Mouse (Mus musculus): ENCODE results near the gene Dynlt1c. TPM values are rescaled to one million over a fixed set of nuclear protein-coding genes. Genes with fewer than 3 reads are reported as not detected.
"Not testable (repeated sequence)": the region's sequence is repeated elsewhere in the genome, so short reads cannot be mapped to it uniquely, and the experiment has no call there.

Gene Dynlt1c
- polyA plus RNA-seq (2015; fragmentation: Nextera tagmentation; extraction: Ambion mirVana) = 38.4 and 47.6 TPM in 2 replicates

DNA sequence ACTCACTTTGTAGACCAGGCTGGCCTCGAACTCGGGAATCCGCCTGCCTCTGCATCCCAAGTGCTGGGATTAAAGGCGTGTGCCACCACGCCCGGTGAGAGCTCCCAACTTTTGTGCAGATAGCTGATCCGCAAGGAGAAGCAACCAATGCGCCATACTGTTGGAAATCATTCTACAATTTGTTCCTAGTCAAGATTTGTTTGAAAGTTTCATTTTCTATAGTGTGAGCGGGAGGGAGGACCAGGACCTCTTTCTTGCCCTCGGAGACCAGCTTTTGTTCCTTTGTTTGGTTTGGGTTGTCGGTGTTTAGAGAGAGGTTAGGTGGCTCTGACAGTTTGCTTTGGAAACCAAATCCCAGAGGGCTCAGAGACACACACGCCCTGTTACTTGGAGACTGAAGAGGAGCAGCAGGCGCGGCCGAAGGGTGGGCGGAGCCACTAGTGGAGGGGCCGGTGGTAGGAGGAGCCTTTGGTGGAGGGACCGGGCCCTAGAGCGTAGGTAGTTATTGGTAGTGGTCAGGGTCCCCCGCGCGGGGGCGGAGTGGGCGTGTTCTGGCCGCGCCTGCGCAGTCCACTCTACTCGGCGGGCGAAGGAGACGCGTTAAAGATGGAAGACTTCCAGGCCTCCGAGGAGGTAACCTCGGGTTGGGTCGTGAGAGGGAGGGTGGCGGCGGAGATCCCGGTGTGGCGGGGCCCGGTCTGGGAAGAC lies at the start of gene Dynlt1c:
TSS of gene Dynlt1c (plus strand) at position 468 of the 708 bp plus-strand sequence.
- H3K27me3 ChIP-seq (ENCODE audit: insufficient read depth, low read length); H3K4me1 ChIP-seq (ENCODE audit: insufficient read depth, low read length); H3K27ac ChIP-seq (ENCODE audit: low read length); H3K9me3 ChIP-seq (ENCODE audit: low read length); H3K36me3 ChIP-seq (ENCODE audit: insufficient read depth, low read length): not testable (repeated sequence)
- Histone ChIP-seq H3K4me2 (replicated peaks; ENCODE audit: low read depth, low read length) (peak within 1 kb of the TSS; percentile 46), H3K9ac (replicated peaks; ENCODE audit: low read length) (peak within 1 kb of the TSS; percentile 49; the same call in 1 of the 2 replicates), H3K4me3 (ENCODE audit: low read length) (peak within 1 kb of the TSS; percentile 37)
- peak; percentile 98 for ATAC-seq (ENCODE audit: low FRiP score, low TSS enrichment)
- WGBS = 10% methylated on average over 24 of the region's 40 CpGs

DNA sequence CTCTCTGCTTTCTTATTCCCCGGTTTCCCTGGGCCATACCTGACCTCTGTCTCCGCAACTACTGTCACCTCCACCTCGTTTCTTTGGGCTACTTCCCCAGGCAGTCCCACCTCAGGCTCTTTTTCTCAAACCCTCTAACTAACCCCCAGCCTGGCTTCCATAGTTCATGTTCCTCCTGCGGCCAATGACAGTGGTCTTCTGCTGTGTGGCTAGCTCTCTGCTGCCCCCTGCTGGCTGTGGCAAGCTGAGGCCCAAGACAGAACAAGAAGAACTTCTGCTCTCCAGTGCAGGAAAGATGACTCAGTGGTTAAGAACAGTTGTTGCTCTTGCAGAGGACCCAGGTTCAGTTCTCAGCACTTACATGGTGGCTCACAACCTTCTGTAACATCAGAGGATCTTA lies 47.7 kb upstream of the Dynlt1c start:
- not testable (repeated sequence) for H3K36me3 ChIP-seq (ENCODE audit: insufficient read depth, low read length); H3K27me3 ChIP-seq (ENCODE audit: insufficient read depth, low read length); H3K4me1 ChIP-seq (ENCODE audit: insufficient read depth, low read length); H3K4me3 ChIP-seq (ENCODE audit: low read length); H3K27ac ChIP-seq (ENCODE audit: low read length); H3K9ac ChIP-seq (replicated peaks; ENCODE audit: low read length); H3K9me3 ChIP-seq (ENCODE audit: low read length); H3K4me2 ChIP-seq (replicated peaks; ENCODE audit: low read depth, low read length)
- no CpG with 5 or more reads among the region's 4 CpGs for WGBS
- peak; percentile 84 for ATAC-seq (ENCODE audit: low FRiP score, low TSS enrichment)

DNA sequence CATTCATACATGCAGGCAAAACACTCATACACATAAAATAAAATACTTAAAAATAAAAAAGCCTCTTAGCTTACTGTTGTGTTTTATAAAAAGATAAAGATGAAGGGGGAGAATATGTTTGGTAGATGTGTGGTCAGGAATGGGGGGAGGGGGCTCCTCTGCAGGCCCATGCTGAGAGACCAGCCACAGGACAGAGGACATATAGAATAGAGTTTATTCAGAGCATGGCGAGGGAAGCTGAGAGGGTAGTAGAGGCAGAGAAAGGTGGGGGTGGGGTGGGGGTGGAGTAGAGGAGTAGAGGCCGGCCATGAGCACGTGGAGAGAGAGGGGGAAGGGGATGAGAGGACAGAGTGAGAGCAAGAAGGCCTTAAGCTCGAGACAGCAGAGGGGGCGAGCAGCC lies 47.2 kb upstream of the Dynlt1c start:
- H3K9me3 ChIP-seq (ENCODE audit: low read length); H3K36me3 ChIP-seq (ENCODE audit: insufficient read depth, low read length); H3K4me1 ChIP-seq (ENCODE audit: insufficient read depth, low read length); H3K4me3 ChIP-seq (ENCODE audit: low read length); H3K9ac ChIP-seq (replicated peaks; ENCODE audit: low read length); H3K4me2 ChIP-seq (replicated peaks; ENCODE audit: low read depth, low read length); H3K27me3 ChIP-seq (ENCODE audit: insufficient read depth, low read length); H3K27ac ChIP-seq (ENCODE audit: low read length): not testable (repeated sequence)
- WGBS = no CpG with 5 or more reads among the region's 5 CpGs
- ATAC-seq (ENCODE audit: low FRiP score, low TSS enrichment) = 0 out of 2 replicates have a peak, but pooled peaks have one; percentile 37

DNA sequence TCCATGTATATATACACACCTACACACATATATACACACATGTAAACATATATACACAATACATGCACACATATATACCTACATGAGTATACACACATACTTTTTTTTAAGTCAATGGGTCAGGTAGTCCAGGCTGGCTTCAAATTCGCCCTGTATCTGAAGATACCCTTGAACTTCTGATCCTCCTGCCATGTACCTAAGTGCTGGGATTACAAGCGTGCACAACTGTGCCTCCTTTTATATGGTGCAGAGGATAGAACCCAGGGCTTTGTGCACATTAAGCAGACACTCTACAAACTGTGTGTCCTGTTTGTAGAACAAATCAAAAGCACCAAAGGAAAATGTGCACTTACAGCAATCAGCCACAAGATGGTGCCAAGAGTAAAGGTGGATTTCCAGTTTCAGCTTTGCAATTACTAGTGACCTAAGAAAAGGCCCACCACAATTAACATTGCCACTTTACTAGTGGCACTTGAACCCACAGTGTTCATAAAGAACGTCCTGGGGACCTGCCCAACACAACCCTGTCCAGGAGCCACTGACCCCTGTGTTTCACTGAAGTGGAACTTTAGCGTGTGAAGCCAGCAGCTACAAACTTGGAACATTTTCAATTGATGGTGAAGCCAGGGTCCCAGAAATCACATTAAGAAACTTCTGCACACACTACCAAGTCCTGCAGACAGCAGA lies 41.9 kb upstream of the Dynlt1c start:
- not testable (repeated sequence) for H3K4me2 ChIP-seq (replicated peaks; ENCODE audit: low read depth, low read length); H3K9ac ChIP-seq (replicated peaks; ENCODE audit: low read length); H3K27me3 ChIP-seq (ENCODE audit: insufficient read depth, low read length); H3K36me3 ChIP-seq (ENCODE audit: insufficient read depth, low read length); H3K4me3 ChIP-seq (ENCODE audit: low read length); H3K4me1 ChIP-seq (ENCODE audit: insufficient read depth, low read length); H3K27ac ChIP-seq (ENCODE audit: low read length); H3K9me3 ChIP-seq (ENCODE audit: low read length)
- WGBS = no CpG with 5 or more reads among the region's 4 CpGs
- peak; percentile 35; the same call in 1 of the 2 replicates for ATAC-seq (ENCODE audit: low FRiP score, low TSS enrichment)

DNA sequence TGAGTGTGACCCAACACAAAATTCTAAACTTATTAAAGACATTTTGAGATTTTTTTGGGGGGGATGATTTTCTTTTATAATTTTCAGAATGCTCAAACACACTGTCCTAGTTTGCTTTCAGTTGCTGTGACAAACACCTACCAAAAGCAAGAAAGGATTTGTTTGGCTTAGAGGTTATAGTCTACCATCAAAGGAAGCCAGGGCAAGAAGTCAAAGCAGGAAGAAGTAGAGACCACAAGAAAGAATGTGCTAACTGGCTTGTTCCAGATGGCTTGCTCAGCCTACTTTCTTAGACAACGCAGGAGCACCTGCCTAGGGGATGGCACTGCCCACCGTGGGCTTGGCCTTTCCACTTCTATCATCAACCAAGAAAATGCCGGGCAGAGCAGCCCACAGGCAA lies 36.6 kb upstream of the Dynlt1c start:
- H3K9me3 ChIP-seq (ENCODE audit: low read length); H3K27ac ChIP-seq (ENCODE audit: low read length); H3K36me3 ChIP-seq (ENCODE audit: insufficient read depth, low read length); H3K4me1 ChIP-seq (ENCODE audit: insufficient read depth, low read length); ATAC-seq (ENCODE audit: low FRiP score, low TSS enrichment); H3K4me2 ChIP-seq (replicated peaks; ENCODE audit: low read depth, low read length); H3K9ac ChIP-seq (replicated peaks; ENCODE audit: low read length); H3K27me3 ChIP-seq (ENCODE audit: insufficient read depth, low read length); H3K4me3 ChIP-seq (ENCODE audit: low read length): not testable (repeated sequence)
- 93% methylated on average over 3 of the region's 3 CpGs for WGBS

DNA sequence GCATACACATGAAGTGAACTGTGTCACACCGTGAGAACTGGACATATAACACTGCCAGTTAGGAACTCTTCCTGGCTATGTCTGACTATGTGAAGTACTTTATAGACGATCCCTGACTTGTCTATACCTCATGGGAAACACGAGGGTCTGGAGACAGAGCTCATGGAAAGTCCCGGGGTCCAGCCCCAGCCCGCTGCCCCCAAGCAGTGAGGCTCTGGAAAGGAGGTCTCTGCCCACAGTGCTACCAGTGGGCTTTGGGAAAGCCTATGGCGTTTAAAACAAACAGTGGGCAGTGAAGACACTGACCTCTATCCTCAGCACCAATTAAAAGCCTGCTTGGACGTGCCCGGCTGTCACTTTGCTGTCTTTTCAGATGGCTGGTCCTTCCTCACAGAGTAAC lies 33.6 kb upstream of the Dynlt1c start:
- WGBS = 53% methylated on average over 4 of the region's 8 CpGs
- not testable (repeated sequence) for H3K27ac ChIP-seq (ENCODE audit: low read length); H3K36me3 ChIP-seq (ENCODE audit: insufficient read depth, low read length); ATAC-seq (ENCODE audit: low FRiP score, low TSS enrichment); H3K4me1 ChIP-seq (ENCODE audit: insufficient read depth, low read length); H3K4me2 ChIP-seq (replicated peaks; ENCODE audit: low read depth, low read length); H3K4me3 ChIP-seq (ENCODE audit: low read length); H3K9ac ChIP-seq (replicated peaks; ENCODE audit: low read length); H3K9me3 ChIP-seq (ENCODE audit: low read length); H3K27me3 ChIP-seq (ENCODE audit: insufficient read depth, low read length)

DNA sequence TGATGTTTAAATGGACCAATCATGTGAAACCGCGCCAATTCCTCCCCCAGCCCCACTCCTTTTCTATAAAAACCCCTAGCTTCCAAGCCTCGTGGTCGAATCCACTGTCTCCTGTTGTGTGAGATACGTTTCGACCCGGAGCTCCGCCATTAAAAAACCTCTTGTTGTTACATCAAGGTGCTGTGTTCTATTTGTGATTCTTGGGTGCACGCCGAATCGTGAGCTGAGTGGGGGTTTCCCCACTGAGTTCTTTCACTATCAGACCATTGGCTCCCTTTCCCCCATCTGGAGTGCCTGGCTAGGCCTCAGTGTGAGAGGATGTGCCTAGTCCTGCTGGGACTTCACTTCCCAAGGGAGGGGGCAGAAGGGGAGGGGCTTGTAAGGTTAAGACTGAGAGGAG lies 30.2 kb upstream of the Dynlt1c start:
- not testable (repeated sequence) for H3K27ac ChIP-seq (ENCODE audit: low read length); H3K27me3 ChIP-seq (ENCODE audit: insufficient read depth, low read length); ATAC-seq (ENCODE audit: low FRiP score, low TSS enrichment); H3K9me3 ChIP-seq (ENCODE audit: low read length); H3K4me1 ChIP-seq (ENCODE audit: insufficient read depth, low read length); H3K36me3 ChIP-seq (ENCODE audit: insufficient read depth, low read length); H3K4me2 ChIP-seq (replicated peaks; ENCODE audit: low read depth, low read length); H3K9ac ChIP-seq (replicated peaks; ENCODE audit: low read length); H3K4me3 ChIP-seq (ENCODE audit: low read length)
- WGBS = 95% methylated on average over 9 of the region's 11 CpGs

DNA sequence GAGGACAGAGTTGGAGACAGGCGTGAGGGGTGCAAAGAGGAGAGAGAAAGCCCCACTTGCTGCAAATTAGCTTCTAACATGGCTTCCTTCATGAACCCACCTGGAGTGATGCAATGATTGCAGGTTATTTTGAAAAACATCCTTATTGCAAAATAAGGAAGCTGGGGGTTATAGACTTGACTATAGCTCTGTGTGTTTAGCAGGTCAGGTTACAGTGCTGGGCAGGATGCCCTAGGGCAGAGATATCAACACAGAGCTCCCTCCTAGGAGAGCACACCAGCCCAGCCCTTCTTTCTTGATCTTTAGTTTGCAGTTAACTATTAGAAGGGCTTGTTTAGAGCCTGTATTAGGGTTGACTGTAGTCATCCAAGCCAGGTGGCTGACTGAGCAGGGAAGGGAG lies 29.3 kb upstream of the Dynlt1c start:
- ATAC-seq (ENCODE audit: low FRiP score, low TSS enrichment) = peak; percentile 31; the same call in 1 of the 2 replicates
- WGBS = no CpG with 5 or more reads among the region's 1 CpGs
- H3K27me3 ChIP-seq (ENCODE audit: insufficient read depth, low read length) = not testable (repeated sequence)

DNA sequence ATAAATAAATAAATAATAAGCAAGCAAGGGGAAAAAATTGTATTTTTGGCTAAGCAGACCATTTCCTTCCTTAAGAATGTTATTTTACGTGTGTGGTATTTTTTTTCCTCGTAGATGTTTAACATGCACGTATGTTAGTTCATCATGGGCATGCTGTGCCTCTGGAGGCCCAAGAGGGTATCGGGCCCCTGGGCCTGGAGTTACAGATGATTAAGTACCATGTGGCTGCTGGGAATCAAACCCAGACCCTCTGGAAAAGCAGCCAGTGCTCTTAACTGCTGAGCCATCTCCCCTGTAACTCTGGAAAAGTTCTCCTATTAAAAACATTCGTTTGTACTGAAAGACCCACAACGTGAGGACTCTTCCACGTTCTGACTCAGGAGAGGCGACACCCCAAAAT lies 26.1 kb upstream of the Dynlt1c start:
- not testable (repeated sequence) for H3K36me3 ChIP-seq (ENCODE audit: insufficient read depth, low read length); H3K4me1 ChIP-seq (ENCODE audit: insufficient read depth, low read length); H3K9me3 ChIP-seq (ENCODE audit: low read length); H3K4me2 ChIP-seq (replicated peaks; ENCODE audit: low read depth, low read length); H3K9ac ChIP-seq (replicated peaks; ENCODE audit: low read length); H3K4me3 ChIP-seq (ENCODE audit: low read length); H3K27me3 ChIP-seq (ENCODE audit: insufficient read depth, low read length); ATAC-seq (ENCODE audit: low FRiP score, low TSS enrichment); H3K27ac ChIP-seq (ENCODE audit: low read length)
- 91% methylated on average over 8 of the region's 8 CpGs for WGBS

More for the DNA sequence above, 29.3 kb upstream of the Dynlt1c start:
- H3K4me3 ChIP-seq (ENCODE audit: low read length); H3K4me1 ChIP-seq (ENCODE audit: insufficient read depth, low read length); H3K4me2 ChIP-seq (replicated peaks; ENCODE audit: low read depth, low read length); H3K36me3 ChIP-seq (ENCODE audit: insufficient read depth, low read length); H3K9ac ChIP-seq (replicated peaks; ENCODE audit: low read length); H3K27ac ChIP-seq (ENCODE audit: low read length); H3K9me3 ChIP-seq (ENCODE audit: low read length): not testable (repeated sequence)

DNA sequence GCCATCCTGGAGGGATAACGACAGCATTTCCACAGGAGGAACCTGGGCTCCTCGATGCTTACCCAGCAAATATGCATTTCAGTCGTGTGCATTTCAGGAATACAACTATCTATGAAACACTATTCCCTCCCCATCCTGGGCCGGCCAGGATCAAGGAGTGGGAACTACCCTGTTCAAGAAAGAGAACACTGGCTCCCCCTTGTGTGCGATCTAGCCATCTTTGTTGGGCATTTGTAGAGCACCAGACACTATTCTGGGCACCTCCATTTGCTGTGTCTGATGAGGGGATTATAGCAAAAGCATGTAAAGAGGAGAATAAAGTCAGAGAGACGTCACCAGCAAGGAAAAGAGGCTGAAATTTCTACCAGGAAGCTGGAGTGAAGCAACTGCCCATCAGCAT lies 12.8 kb upstream of the Dynlt1c start:
- not testable (repeated sequence) for H3K27ac ChIP-seq (ENCODE audit: low read length); H3K4me1 ChIP-seq (ENCODE audit: insufficient read depth, low read length); ATAC-seq (ENCODE audit: low FRiP score, low TSS enrichment); H3K4me3 ChIP-seq (ENCODE audit: low read length); H3K4me2 ChIP-seq (replicated peaks; ENCODE audit: low read depth, low read length); H3K36me3 ChIP-seq (ENCODE audit: insufficient read depth, low read length); H3K9ac ChIP-seq (replicated peaks; ENCODE audit: low read length); H3K27me3 ChIP-seq (ENCODE audit: insufficient read depth, low read length); H3K9me3 ChIP-seq (ENCODE audit: low read length)
- WGBS = no CpG with 5 or more reads among the region's 6 CpGs
